Mouse (Mus musculus): Measurements from ENCODE around the gene Htr5b. TPM values are rescaled to one million over a fixed set of nuclear protein-coding genes. Genes with fewer than 3 reads are reported as not detected.

The Htr5b gene
- polyA plus RNA-seq, 1 experiment from 2014 or later = 2.1 TPM

- Histone ChIP-seq H3K9me3 (no peaks in the 10 kb centered on the region), H3K27ac (replicated peaks) (no peak overlapping the region), H3K4me2 (no peak overlapping the region), H3K4me3 (no peak overlapping the region), H3K9ac (no peak overlapping the region), H3K36me3 (peaks cover 45% of the 10 kb centered on the region), H3K4me1 (replicated peaks) (no peaks in the 10 kb centered on the region), H3K27me3 (no peaks in the 10 kb centered on the region)
- 96% methylated on average over 5 of the region's 5 CpGs for WGBS
- no peak for ATAC-seq (ENCODE audit: low FRiP score, low read depth)
Observed at GRCm38 (mm10) chr1:121479403-121479802, 48.9 kb downstream of the Htr5b start.

- ATAC-seq (ENCODE audit: low FRiP score, low read depth) = no peak
- H3K27me3 ChIP-seq = no peaks in the 10 kb centered on the region
- H3K9me3 ChIP-seq = no peaks in the 10 kb centered on the region
- no peaks in the 10 kb centered on the region for H3K4me1 ChIP-seq (replicated peaks)
- H3K27ac ChIP-seq (replicated peaks) = no peak overlapping the region
- no peak overlapping the region for H3K4me3 ChIP-seq
- H3K9ac ChIP-seq = no peak overlapping the region
- H3K36me3 ChIP-seq = peaks cover 46% of the 10 kb centered on the region
- 85% methylated on average over 12 of the region's 12 CpGs for WGBS
- no peak overlapping the region for H3K4me2 ChIP-seq
Observed at GRCm38 (mm10) chr1:121478284-121478980, 49.8 kb downstream of the Htr5b start.

GRCm38 (mm10) chr1:121477716-121478115, 50.5 kb downstream of the Htr5b start:
- Histone ChIP-seq H3K9me3 (no peaks in the 10 kb centered on the region), H3K4me3 (no peak overlapping the region), H3K4me2 (no peak overlapping the region), H3K4me1 (replicated peaks) (no peaks in the 10 kb centered on the region), H3K27ac (replicated peaks) (no peak overlapping the region), H3K36me3 (peaks cover 42% of the 10 kb centered on the region), H3K27me3 (no peaks in the 10 kb centered on the region), H3K9ac (no peak overlapping the region)
- ATAC-seq (ENCODE audit: low FRiP score, low read depth) = no peak
- 97% methylated on average over 5 of the region's 5 CpGs for WGBS

- no peaks in the 10 kb centered on the region for H3K9me3 ChIP-seq
- 84% methylated on average over 5 of the region's 5 CpGs for WGBS
- peaks cover 10% of the 10 kb centered on the region for H3K36me3 ChIP-seq
- no peak overlapping the region for H3K27ac ChIP-seq (replicated peaks)
- no peak overlapping the region for H3K4me2 ChIP-seq
- no peaks in the 10 kb centered on the region for H3K27me3 ChIP-seq
- ATAC-seq (ENCODE audit: low FRiP score, low read depth) = no peak
- no peak overlapping the region for H3K4me3 ChIP-seq
- H3K4me1 ChIP-seq (replicated peaks) = no peaks in the 10 kb centered on the region
- H3K9ac ChIP-seq = no peak overlapping the region
Observed at GRCm38 (mm10) chr1:121471503-121471902, 56.8 kb downstream of the Htr5b start.

- 72% methylated on average over 2 of the region's 2 CpGs for WGBS
Observed at GRCm38 (mm10) chr1:121468271-121468670, 60.0 kb downstream of the Htr5b start.

GRCm38 (mm10) chr1:121466276-121466675, 62.0 kb downstream of the Htr5b start:
- peaks cover 25% of the 10 kb centered on the region for H3K36me3 ChIP-seq
- H3K9ac ChIP-seq = no peak overlapping the region
- no peaks in the 10 kb centered on the region for H3K27me3 ChIP-seq
- H3K4me3 ChIP-seq = no peak overlapping the region
- no peaks in the 10 kb centered on the region for H3K9me3 ChIP-seq
- no peak overlapping the region for H3K4me2 ChIP-seq
- no peak for ATAC-seq (ENCODE audit: low FRiP score, low read depth)
- H3K4me1 ChIP-seq (replicated peaks) = no peaks in the 10 kb centered on the region
- H3K27ac ChIP-seq (replicated peaks) = no peak overlapping the region
- WGBS = 76% methylated on average over 3 of the region's 3 CpGs

More at GRCm38 (mm10) chr1:121468271-121468670, 60.0 kb downstream of the Htr5b start:
- H3K4me2 ChIP-seq = no peak overlapping the region
- H3K36me3 ChIP-seq = 0 out of 2 replicates have a peak, but pooled peaks cover 8% of the 10 kb centered on the region
- H3K4me3 ChIP-seq = no peak overlapping the region
- no peak for ATAC-seq (ENCODE audit: low FRiP score, low read depth)
- no peaks in the 10 kb centered on the region for H3K27me3 ChIP-seq
- no peak overlapping the region for H3K27ac ChIP-seq (replicated peaks)
- no peak overlapping the region for H3K9ac ChIP-seq
- no peaks in the 10 kb centered on the region for H3K9me3 ChIP-seq
- no peaks in the 10 kb centered on the region for H3K4me1 ChIP-seq (replicated peaks)

- H3K9ac ChIP-seq = no peak overlapping the region
- no peak overlapping the region for H3K27ac ChIP-seq (replicated peaks)
- WGBS = 93% methylated on average over 7 of the region's 7 CpGs
- no peaks in the 10 kb centered on the region for H3K27me3 ChIP-seq
- ATAC-seq (ENCODE audit: low FRiP score, low read depth) = no peak
- H3K4me1 ChIP-seq (replicated peaks) = no peaks in the 10 kb centered on the region
- peaks cover 24% of the 10 kb centered on the region for H3K36me3 ChIP-seq
- H3K4me2 ChIP-seq = no peak overlapping the region
- no peaks in the 10 kb centered on the region for H3K9me3 ChIP-seq
- no peak overlapping the region for H3K4me3 ChIP-seq
Observed at GRCm38 (mm10) chr1:121463806-121464205, 64.5 kb downstream of the Htr5b start.

- Histone ChIP-seq H3K4me1 (replicated peaks) (no peaks in the 10 kb centered on the region), H3K4me2 (no peak overlapping the region), H3K9ac (no peak overlapping the region), H3K4me3 (no peak overlapping the region), H3K9me3 (no peaks in the 10 kb centered on the region), H3K36me3 (peaks cover 24% of the 10 kb centered on the region), H3K27ac (replicated peaks) (no peak overlapping the region), H3K27me3 (no peaks in the 10 kb centered on the region)
- ATAC-seq (ENCODE audit: low FRiP score, low read depth) = no peak
- 95% methylated on average over 1 of the region's 1 CpGs for WGBS
Observed at GRCm38 (mm10) chr1:121462643-121463042, 65.6 kb downstream of the Htr5b start.

GRCm38 (mm10) chr1:121461895-121462294, 66.4 kb downstream of the Htr5b start:
- WGBS = 89% methylated on average over 7 of the region's 7 CpGs
- Histone ChIP-seq H3K9me3 (no peaks in the 10 kb centered on the region), H3K27ac (replicated peaks) (no peak overlapping the region), H3K4me1 (replicated peaks) (no peaks in the 10 kb centered on the region), H3K4me3 (no peak overlapping the region), H3K4me2 (no peak overlapping the region), H3K9ac (no peak overlapping the region), H3K27me3 (no peaks in the 10 kb centered on the region), H3K36me3 (peaks cover 24% of the 10 kb centered on the region)
- ATAC-seq (ENCODE audit: low FRiP score, low read depth) = no peak

- no peak overlapping the region for H3K4me3 ChIP-seq
- no peaks in the 10 kb centered on the region for H3K27me3 ChIP-seq
- H3K9me3 ChIP-seq = no peaks in the 10 kb centered on the region
- no peak overlapping the region for H3K27ac ChIP-seq (replicated peaks)
- WGBS = 71% methylated on average over 6 of the region's 6 CpGs
- no peak overlapping the region for H3K9ac ChIP-seq
- no peak for ATAC-seq (ENCODE audit: low FRiP score, low read depth)
- H3K36me3 ChIP-seq = peaks cover 22% of the 10 kb centered on the region
- H3K4me2 ChIP-seq = no peak overlapping the region
- no peaks in the 10 kb centered on the region for H3K4me1 ChIP-seq (replicated peaks)
Observed at GRCm38 (mm10) chr1:121460077-121460476, 68.2 kb downstream of the Htr5b start.

Other genes with a start within 250 kb of the Htr5b start
- 38.5 and 47.3 TPM in 2 replicates for gene Insig2, start 195.9 kb downstream of the Htr5b start, polyA plus RNA-seq (2015; fragmentation: Nextera tagmentation; extraction: Ambion mirVana)
- gene Ccdc93, start 97.4 kb downstream of the Htr5b start, polyA plus RNA-seq (2015; fragmentation: Nextera tagmentation; extraction: Ambion mirVana) = 11.4 and 13.2 TPM in 2 replicates
- 31.6 and 37.9 TPM in 2 replicates for gene Ddx18, start 39.5 kb upstream of the Htr5b start, polyA plus RNA-seq (2015; fragmentation: Nextera tagmentation; extraction: Ambion mirVana)